In the genomic region with DNA sequence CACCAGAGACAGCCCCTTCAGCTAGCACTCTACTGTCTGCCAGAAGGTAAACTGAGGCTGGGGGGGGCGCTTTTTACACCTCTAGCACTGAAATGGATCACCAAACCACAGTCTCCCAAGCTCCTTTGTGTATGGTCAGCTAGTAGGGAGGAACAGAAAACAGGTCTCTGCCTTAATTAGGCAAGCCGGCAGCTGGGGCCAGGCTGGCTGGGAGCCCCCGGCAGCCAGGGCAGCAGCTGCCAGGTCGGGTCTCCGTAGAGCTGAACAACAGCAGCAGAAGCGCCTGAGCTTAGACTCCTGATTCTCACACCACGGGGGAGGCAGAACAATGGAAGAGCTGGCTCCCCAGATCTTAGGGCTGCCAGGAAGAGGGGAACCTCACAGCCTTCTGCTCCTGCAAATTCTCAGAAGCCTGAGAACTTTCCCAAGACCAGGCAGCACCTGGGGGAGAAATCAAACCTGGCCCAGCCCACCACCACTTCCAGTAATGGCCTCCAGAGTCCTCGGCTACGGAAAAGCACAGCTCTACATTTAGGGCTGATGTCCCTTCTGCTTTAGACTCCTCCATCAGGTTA, we compare ENCODE assay signal across 11 mouse cellular contexts. TPM values are rescaled to one million over a fixed set of nuclear protein-coding genes. Genes with fewer than 3 reads are reported as not detected.
DNase-seq lines count a peak whose midpoint lies in the region; ATAC-seq and TF ChIP-seq lines count a peak whose summit lies in the region.
"Had no signal": no experiment of that assay in that cellular context is flagged by ENCODE, and none has a peak within 500 bp of the region (broad histone marks: within the 10 kb centered on the region; RNA-seq: fewer than 3 reads in every experiment).

No protein-coding gene starts in this region.

- H3K4me2 ChIP-seq in forebrain, embryonic 12.5 days, result peak overlapping the region; percentile 75
- peak overlapping the region; percentile 26; the same call in 1 of the 2 replicates for H3K4me2 ChIP-seq in limb, embryonic 12.5 days
- peak overlapping the region; percentile 31 for H3K4me2 ChIP-seq in neural tube, embryonic 14.5 days (ENCODE audit: low read depth, low read length)
- H3K4me2 ChIP-seq: heart, embryonic 15.5 days had no signal

- H3K4me3 ChIP-seq in heart, adult 2 months, result no peak overlapping the region
- H3K4me3 ChIP-seq in forebrain, embryonic 12.5 days (replicated peaks), result peak overlapping the region; percentile 16
- no peak overlapping the region for H3K4me3 ChIP-seq in limb, embryonic 12.5 days (replicated peaks)
- H3K4me3 ChIP-seq in neural tube, embryonic 14.5 days (ENCODE audit: low read depth, low read length), result no peak overlapping the region
- H3K4me3 ChIP-seq in cerebellum, adult 2 months (replicated peaks; ENCODE audit: insufficient read depth, low read depth, low read length), result no peak overlapping the region
- H3K4me3 ChIP-seq: heart, embryonic 15.5 days had no signal

- H3K4me1 ChIP-seq in heart, adult 2 months (ENCODE audit: control insufficient read depth, insufficient read depth, low read length), result peaks cover 16% of the 10 kb centered on the region
- H3K4me1 ChIP-seq in forebrain, embryonic 12.5 days, result peaks cover 90% of the 10 kb centered on the region
- H3K4me1 ChIP-seq in limb, embryonic 12.5 days (replicated peaks), result peaks cover 71% of the 10 kb centered on the region
- peaks cover 44% of the 10 kb centered on the region for H3K4me1 ChIP-seq in neural tube, embryonic 14.5 days (ENCODE audit: control insufficient read depth, insufficient read depth, low read length)
- peaks cover 10% of the 10 kb centered on the region for H3K4me1 ChIP-seq in cerebellum, adult 2 months (ENCODE audit: control insufficient read depth, insufficient read depth, low read length)

- no peaks in the 10 kb centered on the region for H3K9me3 ChIP-seq in forebrain, embryonic 12.5 days
- no peaks in the 10 kb centered on the region for H3K9me3 ChIP-seq in limb, embryonic 12.5 days
- no peaks in the 10 kb centered on the region for H3K9me3 ChIP-seq in neural tube, embryonic 14.5 days (ENCODE audit: control insufficient read depth, low read length)
- H3K9me3 ChIP-seq: heart, embryonic 15.5 days had no signal

- no peak for TF ChIP-seq EP300 in heart, adult 2 months (IDR thresholded peaks at IDR 0.05; ENCODE audit: insufficient read depth, low read depth, low read length)

- H3K36me3 ChIP-seq in heart, adult 2 months (ENCODE audit: control insufficient read depth, insufficient read depth, low read length), result no peaks in the 10 kb centered on the region; the same call in 1 of the 2 replicates
- H3K36me3 ChIP-seq in forebrain, embryonic 12.5 days (replicated peaks), result peaks cover 20% of the 10 kb centered on the region
- H3K36me3 ChIP-seq in limb, embryonic 12.5 days, result peaks cover 22% of the 10 kb centered on the region
- no peaks in the 10 kb centered on the region for H3K36me3 ChIP-seq in neural tube, embryonic 14.5 days (ENCODE audit: control insufficient read depth, insufficient read depth, low read length)
- H3K36me3 ChIP-seq: heart, embryonic 15.5 days had no signal

- H3K79me2 ChIP-seq in heart, adult 2 months (replicated peaks; ENCODE audit: control insufficient read depth, insufficient read depth, low read length), result no peaks in the 10 kb centered on the region

- WGBS in heart, adult 2 months, result 42% methylated on average over 9 of the region's 9 CpGs
- 14% methylated on average over 9 of the region's 9 CpGs for WGBS in forebrain, embryonic 12.5 days
- 13% methylated on average over 9 of the region's 9 CpGs for WGBS in limb, embryonic 12.5 days
- 11% methylated on average over 9 of the region's 9 CpGs for WGBS in neural tube, embryonic 14.5 days
- WGBS in cerebellum, adult 2 months, result 45% methylated on average over 9 of the region's 9 CpGs

- no peak for TF ChIP-seq CTCF in heart, adult 2 months (IDR thresholded peaks at IDR 0.05)
- TF ChIP-seq CTCF in cerebellum, adult 2 months (IDR thresholded peaks at IDR 0.05; ENCODE audit: borderline replicate concordance, insufficient read depth, low read depth, low read length), result no peak

- no peak overlapping the region for H3K9ac ChIP-seq in heart, adult 2 months (ENCODE audit: low read depth, low read length)
- H3K9ac ChIP-seq in forebrain, embryonic 12.5 days, result peak overlapping the region; percentile 36; the same call in 1 of the 2 replicates
- H3K9ac ChIP-seq in limb, embryonic 12.5 days (replicated peaks), result peak overlapping the region; percentile 45
- H3K9ac ChIP-seq in neural tube, embryonic 14.5 days (replicated peaks; ENCODE audit: low read depth, low read length), result peak overlapping the region; percentile 18; the same call in 1 of the 2 replicates
- H3K9ac ChIP-seq: heart, embryonic 15.5 days had no signal

- 0 out of 2 replicates have a peak, but pooled peaks have one; percentile 15 for ATAC-seq in forebrain, embryonic 12.5 days (ENCODE audit: low FRiP score)
- ATAC-seq in limb, embryonic 12.5 days (ENCODE audit: insufficient number of reproducible peaks, insufficient read depth, low FRiP score, low TSS enrichment, low read depth), result no peak
- ATAC-seq in neural tube, embryonic 14.5 days (ENCODE audit: low read depth), result no peak

- H3K27me3 ChIP-seq in heart, adult 2 months (ENCODE audit: control insufficient read depth, insufficient read depth, low read length), result no peaks in the 10 kb centered on the region
- 0 out of 2 replicates have a peak, but pooled peaks cover 3% of the 10 kb centered on the region for H3K27me3 ChIP-seq in forebrain, embryonic 12.5 days
- H3K27me3 ChIP-seq in limb, embryonic 12.5 days, result peaks cover 1% of the 10 kb centered on the region; the same call in 1 of the 2 replicates
- no peaks in the 10 kb centered on the region for H3K27me3 ChIP-seq in neural tube, embryonic 14.5 days (ENCODE audit: control insufficient read depth, insufficient read depth, low read length)
- H3K27me3 ChIP-seq in cerebellum, adult 2 months (ENCODE audit: control insufficient read depth, insufficient read depth, low read length), result no peaks in the 10 kb centered on the region; the same call in 1 of the 2 replicates

- H3K27ac ChIP-seq in heart, adult 2 months, result peak overlapping the region; percentile 33
- peak overlapping the region; percentile 93 for H3K27ac ChIP-seq in forebrain, embryonic 12.5 days
- peak overlapping the region; percentile 66 for H3K27ac ChIP-seq in limb, embryonic 12.5 days
- peak overlapping the region; percentile 73 for H3K27ac ChIP-seq in neural tube, embryonic 14.5 days (ENCODE audit: low read depth, low read length)
- no peak overlapping the region for H3K27ac ChIP-seq in cerebellum, adult 2 months (ENCODE audit: insufficient read depth, low read length)
- H3K27ac ChIP-seq: heart, embryonic 15.5 days had no signal

- intact Hi-C loops in heart, adult 2 months (cut with DNase I), result no loop called here
- intact Hi-C loops in heart, postnatal 36 days (cut with DNase I), result no loop called here

- no peak for TF ChIP-seq POLR2A in heart, adult 2 months (IDR thresholded peaks at IDR 0.05; ENCODE audit: insufficient read depth, low read depth, low read length)
- TF ChIP-seq POLR2A in cerebellum, adult 2 months (IDR thresholded peaks at IDR 0.05; ENCODE audit: borderline replicate concordance, insufficient read depth, low read length), result no peak

- DNase-seq in heart, adult 2 months, result peak in 1 of 2 experiments; percentile 22
- DNase-seq in heart, postnatal 36 days, result no peak
- no peak for DNase-seq in cerebellum, adult 2 months
- no peak for DNase-seq in kidney, postnatal 36 days
- DNase-seq in cerebellum, adult 18-20 months, result no peak
- DNase-seq: kidney, adult 9 months; right cerebral cortex, adult 18-20 months had no signal

RNA-seq across cellular contexts. Expression of a gene that starts 12.8 kb away (rescaled TPM):
- 1 to 10 TPM; 4.3 to 4.7 TPM for total RNA-seq in heart, adult 2 months (2021)
- polyA plus RNA-seq in heart, adult 2 months (2012; rRNA removed), result 6.6 and 7.2 TPM in 2 replicates
- total RNA-seq in heart, postnatal 36 days (2021), result 1 to 10 TPM; 3.4 to 5.7 TPM
- 90.2 and 96.2 TPM in 2 replicates for polyA plus RNA-seq in forebrain, embryonic 12.5 days (2016; fragmentation: Nextera tagmentation; extraction: Ambion mirVana)
- 29.3 and 31.7 TPM in 2 replicates for polyA plus RNA-seq in limb, embryonic 12.5 days (2016; fragmentation: Nextera tagmentation; extraction: Ambion mirVana)
- polyA plus RNA-seq in neural tube, embryonic 14.5 days (2014; fragmentation: Nextera tagmentation; extraction: Ambion mirVana), result 36.3 and 36.6 TPM in 2 replicates
- polyA plus RNA-seq in cerebellum, adult 2 months (2012; rRNA removed), result 8.3 and 8.9 TPM in 2 replicates

RNA-seq across cellular contexts. Expression of a gene that starts 29.0 kb away (rescaled TPM):
- 1 to 10 TPM; 1.8 to 3.4 TPM for total RNA-seq in heart, adult 2 months (2021)
- polyA plus RNA-seq in heart, adult 2 months (2012; rRNA removed), result 2.5 and 2.8 TPM in 2 replicates
- total RNA-seq in heart, postnatal 36 days (2021), result 1 to 10 TPM; 1.2 to 2.4 TPM
- 0.54 and 0.78 TPM in 2 replicates for polyA plus RNA-seq in forebrain, embryonic 12.5 days (2016; fragmentation: Nextera tagmentation; extraction: Ambion mirVana)
- polyA plus RNA-seq in limb, embryonic 12.5 days (2016; fragmentation: Nextera tagmentation; extraction: Ambion mirVana), result 0.97 and 1.2 TPM in 2 replicates
- polyA plus RNA-seq in neural tube, embryonic 14.5 days (2014; fragmentation: Nextera tagmentation; extraction: Ambion mirVana), result 0.60 and 1.2 TPM in 2 replicates
- 2.1 and 2.6 TPM in 2 replicates for polyA plus RNA-seq in cerebellum, adult 2 months (2012; rRNA removed)

RNA-seq across cellular contexts. Expression of a gene that starts 56.3 kb away (rescaled TPM):
- under 1 TPM; 0.23 to 0.27 TPM for total RNA-seq in heart, adult 2 months (2021)
- 0.94 and 1.0 TPM in 2 replicates for polyA plus RNA-seq in heart, adult 2 months (2012; rRNA removed)
- under 1 TPM; 0.19 to 0.22 TPM for total RNA-seq in heart, postnatal 36 days (2021)
- polyA plus RNA-seq in forebrain, embryonic 12.5 days (2016; fragmentation: Nextera tagmentation; extraction: Ambion mirVana), result 0.10 TPM in 1 of 2 replicates, not detected in the other
- polyA plus RNA-seq in limb, embryonic 12.5 days (2016; fragmentation: Nextera tagmentation; extraction: Ambion mirVana), result 0.11 and 0.26 TPM in 2 replicates
- 0.11 and 0.62 TPM in 2 replicates for polyA plus RNA-seq in neural tube, embryonic 14.5 days (2014; fragmentation: Nextera tagmentation; extraction: Ambion mirVana)
- polyA plus RNA-seq in cerebellum, adult 2 months (2012; rRNA removed), result 0.23 and 0.25 TPM in 2 replicates
